Mouse (Mus musculus): ENCODE measurements around the gene Csf3r. TPM values are rescaled to one million over a fixed set of nuclear protein-coding genes. Genes with fewer than 3 reads are reported as not detected.

Gene Csf3r
- polyA plus RNA-seq, 1 experiment from 2014 or later = 1.0 TPM

GRCm38 (mm10) chr4:126017676-126018332 lies 6.5 kb upstream of the Csf3r start:
- H3K9ac ChIP-seq = no peak overlapping the region
- 74% methylated on average over 7 of the region's 7 CpGs for whole genome bisulfite sequencing

DNA sequence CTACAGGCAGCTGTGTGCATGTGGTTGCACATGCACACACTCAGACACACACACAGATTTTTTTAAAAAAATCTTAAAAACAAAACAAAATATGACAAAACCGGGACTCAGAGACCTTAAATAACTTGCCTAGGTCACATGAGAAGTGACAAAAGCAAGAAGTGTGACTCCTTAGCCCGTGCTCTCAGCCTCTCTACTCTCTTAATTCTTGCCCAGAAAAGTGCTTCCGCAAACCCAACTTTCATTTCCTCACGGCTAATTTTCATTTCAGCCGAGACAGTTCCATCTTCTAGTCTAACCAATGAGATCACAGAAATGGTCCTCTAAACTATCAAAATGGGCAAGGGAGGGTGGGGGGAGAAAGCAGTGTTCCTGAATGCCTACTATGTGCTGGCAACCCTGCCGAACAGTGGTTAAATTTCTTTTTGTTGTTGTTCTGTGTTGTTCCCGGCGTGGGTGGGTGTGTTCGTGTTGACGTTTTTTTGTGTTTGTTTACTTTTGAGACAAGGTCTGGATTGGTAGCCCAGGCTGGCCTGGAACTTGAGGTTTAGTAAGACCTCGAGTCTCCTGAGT lies 5.3 kb upstream of the Csf3r start:
- ATAC-seq (ENCODE audit: insufficient number of reproducible peaks, low FRiP score, low TSS enrichment, low read depth) = no peak
- no peaks in the 10 kb centered on the region for H3K4me1 ChIP-seq
- H3K27ac ChIP-seq (replicated peaks) = no peak overlapping the region
- H3K27me3 ChIP-seq = no peaks in the 10 kb centered on the region
- no peaks in the 10 kb centered on the region for H3K36me3 ChIP-seq
- 71% methylated on average over 11 of the region's 11 CpGs for WGBS
- no peak overlapping the region for H3K9ac ChIP-seq
- H3K4me3 ChIP-seq (replicated peaks) = no peak overlapping the region
- no peaks in the 10 kb centered on the region for H3K9me3 ChIP-seq (replicated peaks)
- no peak overlapping the region for H3K4me2 ChIP-seq (replicated peaks)

More at GRCm38 (mm10) chr4:126017676-126018332, 6.5 kb upstream of the Csf3r start:
- Histone ChIP-seq H3K4me3 (replicated peaks) (no peak overlapping the region), H3K9me3 (replicated peaks) (no peaks in the 10 kb centered on the region), H3K4me2 (replicated peaks) (no peak overlapping the region), H3K27me3 (no peaks in the 10 kb centered on the region), H3K4me1 (no peaks in the 10 kb centered on the region), H3K36me3 (no peaks in the 10 kb centered on the region), H3K27ac (replicated peaks) (no peak overlapping the region)
- no peak for ATAC-seq (ENCODE audit: insufficient number of reproducible peaks, low FRiP score, low TSS enrichment, low read depth)

DNA sequence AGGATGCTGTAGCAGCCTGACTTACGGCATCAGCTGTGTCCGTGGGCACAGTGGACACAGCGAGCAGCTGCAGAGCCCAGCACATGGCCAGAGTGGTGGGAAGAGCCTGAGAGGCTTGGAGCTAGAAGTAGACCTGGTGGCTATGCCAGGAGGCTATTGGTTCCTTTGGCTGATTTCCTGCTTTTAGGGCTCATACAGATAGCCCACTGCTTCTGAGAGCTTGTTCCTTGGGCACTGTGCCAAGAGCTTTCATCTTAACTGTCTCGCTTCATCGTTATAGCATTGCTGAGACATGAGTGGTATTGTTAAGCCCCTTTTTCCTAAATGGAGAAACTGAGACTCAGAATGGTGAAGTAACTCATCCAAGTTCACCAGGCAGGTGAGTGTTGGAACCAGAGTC lies 1.5 kb downstream of the Csf3r start:
- H3K27ac ChIP-seq (replicated peaks) = no peak overlapping the region
- H3K9me3 ChIP-seq (replicated peaks) = no peaks in the 10 kb centered on the region
- no peaks in the 10 kb centered on the region; the same call in 1 of the 2 replicates for H3K27me3 ChIP-seq
- H3K36me3 ChIP-seq = no peaks in the 10 kb centered on the region
- whole genome bisulfite sequencing = 74% methylated on average over 5 of the region's 5 CpGs
- no peak overlapping the region for H3K4me2 ChIP-seq (replicated peaks)
- H3K4me1 ChIP-seq = no peaks in the 10 kb centered on the region
- ATAC-seq (ENCODE audit: insufficient number of reproducible peaks, low FRiP score, low TSS enrichment, low read depth) = no peak
- H3K9ac ChIP-seq = no peak overlapping the region
- no peak overlapping the region for H3K4me3 ChIP-seq (replicated peaks)

GRCm38 (mm10) chr4:126027980-126028379 lies 3.6 kb downstream of the Csf3r start:
- 93% methylated on average over 3 of the region's 3 CpGs for WGBS
- Histone ChIP-seq H3K9ac (no peak overlapping the region), H3K36me3 (no peaks in the 10 kb centered on the region), H3K9me3 (replicated peaks) (no peaks in the 10 kb centered on the region), H3K4me2 (replicated peaks) (no peak overlapping the region), H3K27ac (replicated peaks) (no peak overlapping the region), H3K4me1 (no peaks in the 10 kb centered on the region), H3K4me3 (replicated peaks) (no peak overlapping the region), H3K27me3 (no peaks in the 10 kb centered on the region; the same call in 1 of the 2 replicates)
- no peak for ATAC-seq (ENCODE audit: insufficient number of reproducible peaks, low FRiP score, low TSS enrichment, low read depth)

GRCm38 (mm10) chr4:126029042-126029441 lies 4.7 kb downstream of the Csf3r start:
- Histone ChIP-seq H3K4me2 (replicated peaks) (no peak overlapping the region), H3K27me3 (no peaks in the 10 kb centered on the region; the same call in 1 of the 2 replicates), H3K4me3 (replicated peaks) (no peak overlapping the region), H3K27ac (replicated peaks) (no peak overlapping the region), H3K9me3 (replicated peaks) (no peaks in the 10 kb centered on the region), H3K4me1 (no peaks in the 10 kb centered on the region), H3K36me3 (no peaks in the 10 kb centered on the region), H3K9ac (no peak overlapping the region)
- WGBS = 67% methylated on average over 3 of the region's 3 CpGs
- ATAC-seq (ENCODE audit: insufficient number of reproducible peaks, low FRiP score, low TSS enrichment, low read depth) = no peak

GRCm38 (mm10) chr4:126030705-126031104 lies 6.4 kb downstream of the Csf3r start:
- no peak overlapping the region for H3K9ac ChIP-seq
- no peak overlapping the region for H3K4me2 ChIP-seq (replicated peaks)
- WGBS = 68% methylated on average over 5 of the region's 5 CpGs
- H3K27ac ChIP-seq (replicated peaks) = no peak overlapping the region
- ATAC-seq (ENCODE audit: insufficient number of reproducible peaks, low FRiP score, low TSS enrichment, low read depth) = no peak
- H3K9me3 ChIP-seq (replicated peaks) = no peaks in the 10 kb centered on the region
- no peaks in the 10 kb centered on the region for H3K4me1 ChIP-seq
- H3K27me3 ChIP-seq = no peaks in the 10 kb centered on the region; the same call in 1 of the 2 replicates
- no peak overlapping the region for H3K4me3 ChIP-seq (replicated peaks)
- no peaks in the 10 kb centered on the region for H3K36me3 ChIP-seq

GRCm38 (mm10) chr4:126035413-126035812 lies 11.1 kb downstream of the Csf3r start:
- ATAC-seq (ENCODE audit: insufficient number of reproducible peaks, low FRiP score, low TSS enrichment, low read depth) = no peak
- Histone ChIP-seq H3K4me3 (replicated peaks) (no peak overlapping the region), H3K27ac (replicated peaks) (no peak overlapping the region), H3K36me3 (no peaks in the 10 kb centered on the region), H3K9me3 (replicated peaks) (no peaks in the 10 kb centered on the region), H3K9ac (no peak overlapping the region), H3K4me1 (no peaks in the 10 kb centered on the region), H3K4me2 (replicated peaks) (no peak overlapping the region), H3K27me3 (no peaks in the 10 kb centered on the region; the same call in 1 of the 2 replicates)
- 82% methylated on average over 5 of the region's 5 CpGs for WGBS

GRCm38 (mm10) chr4:126046851-126047585 lies 22.7 kb downstream of the Csf3r start, which contains the start of gene Mrps15:
Mrps15 (plus strand) TSS chr4:126046925.
- under 1% methylated on average over 56 of the region's 56 CpGs for WGBS
- Histone ChIP-seq H3K27me3 (no peaks in the 10 kb centered on the region), H3K9ac (peak within 1 kb of the TSS; percentile 82), H3K27ac (replicated peaks) (peak within 1 kb of the TSS; percentile 83), H3K4me2 (replicated peaks) (peak within 1 kb of the TSS; percentile 89), H3K4me3 (replicated peaks) (peak within 1 kb of the TSS; percentile 96), H3K4me1 (peaks cover 13% of the 10 kb centered on the region), H3K9me3 (replicated peaks) (no peaks in the 10 kb centered on the region), H3K36me3 (peaks cover 29% of the 10 kb centered on the region)
- ATAC-seq (ENCODE audit: insufficient number of reproducible peaks, low FRiP score, low TSS enrichment, low read depth) = peak; percentile 92

DNA sequence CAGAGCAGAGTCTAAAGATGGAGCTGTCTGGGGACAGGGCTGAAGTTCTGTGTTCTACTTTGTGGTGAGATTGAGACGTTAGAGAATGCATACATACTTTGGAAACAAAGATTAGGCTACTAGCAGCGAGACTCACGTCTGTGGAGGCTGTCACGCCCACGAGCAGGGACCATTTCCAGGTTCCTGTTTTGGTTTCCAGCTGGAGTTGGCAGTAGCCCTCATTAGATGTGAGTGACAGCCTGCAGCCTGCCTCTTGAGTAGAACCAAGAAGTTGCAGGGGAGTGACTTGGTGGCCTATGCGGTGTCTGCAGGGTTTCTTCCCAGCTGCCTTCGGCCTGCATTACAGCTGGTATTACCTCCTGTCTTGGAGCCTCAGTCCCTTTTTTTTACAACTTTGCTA lies 27.3 kb downstream of the Csf3r start:
- H3K27me3 ChIP-seq = no peaks in the 10 kb centered on the region
- H3K4me3 ChIP-seq (replicated peaks) = no peak overlapping the region
- WGBS = 77% methylated on average over 7 of the region's 7 CpGs
- H3K4me1 ChIP-seq = peaks cover 13% of the 10 kb centered on the region
- no peaks in the 10 kb centered on the region for H3K9me3 ChIP-seq (replicated peaks)
- H3K36me3 ChIP-seq = peaks cover 65% of the 10 kb centered on the region
- no peak for ATAC-seq (ENCODE audit: insufficient number of reproducible peaks, low FRiP score, low TSS enrichment, low read depth)
- H3K27ac ChIP-seq (replicated peaks) = no peak overlapping the region
- H3K9ac ChIP-seq = no peak overlapping the region
- H3K4me2 ChIP-seq (replicated peaks) = no peak overlapping the region

DNA sequence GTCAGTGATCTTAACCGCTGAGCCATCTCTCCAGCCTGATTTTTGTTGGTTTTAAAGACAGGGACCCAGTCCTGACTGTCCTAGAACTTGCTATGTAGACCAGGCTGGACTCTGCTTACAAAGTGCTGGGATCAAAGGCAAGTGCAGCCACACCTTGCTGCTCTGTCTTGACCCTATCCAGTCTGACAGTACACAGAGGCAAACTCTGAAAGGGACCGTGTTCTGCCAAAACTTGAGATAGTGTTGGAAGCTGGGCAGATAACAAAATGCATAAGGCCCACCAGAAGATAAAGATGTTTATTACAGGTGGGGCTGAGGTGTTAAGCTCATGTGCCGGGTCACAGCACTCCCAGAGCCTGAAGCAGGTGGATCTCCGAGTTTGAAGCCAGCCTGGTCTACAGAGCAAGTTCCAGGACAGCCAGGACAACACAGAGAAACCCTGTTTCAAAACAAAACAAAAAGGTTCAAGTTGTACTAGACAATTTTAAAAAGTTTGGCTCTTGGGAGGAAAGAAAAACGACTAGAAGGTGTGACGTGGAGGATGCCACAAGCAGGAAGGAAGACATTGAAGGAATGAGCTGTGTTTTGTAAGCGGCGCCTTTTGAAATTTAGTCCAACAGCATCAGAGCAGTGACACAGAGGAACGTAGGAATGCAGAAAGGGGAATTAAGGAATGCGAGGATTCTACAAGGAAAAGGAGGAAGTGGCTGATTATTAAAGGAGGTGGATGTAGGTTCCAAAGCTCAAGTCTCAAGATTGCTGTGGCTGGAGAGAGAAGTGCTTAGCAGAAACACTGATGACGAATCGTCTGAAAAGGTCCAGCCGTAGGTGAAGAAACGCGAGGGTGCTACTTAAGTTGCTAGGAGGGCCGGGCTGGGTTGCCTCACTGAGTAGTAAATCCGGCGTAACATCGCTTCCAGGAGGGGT lies 33.1 kb downstream of the Csf3r start:
- Histone ChIP-seq H3K4me3 (replicated peaks) (peak overlapping the region; percentile 74), H3K36me3 (peaks cover 33% of the 10 kb centered on the region), H3K9me3 (replicated peaks) (no peaks in the 10 kb centered on the region), H3K4me2 (replicated peaks) (peak overlapping the region; percentile 84), H3K9ac (peak overlapping the region; percentile 59), H3K4me1 (peaks cover 14% of the 10 kb centered on the region), H3K27ac (replicated peaks) (peak overlapping the region; percentile 51; the same call in 1 of the 2 replicates), H3K27me3 (no peaks in the 10 kb centered on the region)
- 13% methylated on average over 19 of the region's 19 CpGs for WGBS
- ATAC-seq (ENCODE audit: insufficient number of reproducible peaks, low FRiP score, low TSS enrichment, low read depth) = no peak
